Mouse (Mus musculus) skeletal muscle tissue, adult 2 months (tissue): Measurements from ENCODE around the gene Gm3327.
A peak's percentile ranks its signal among the peaks of the same experiment; 100 is the strongest.
"Not testable (repeated sequence)": the region's sequence is repeated elsewhere in the genome, so short reads cannot be mapped to it uniquely, and the experiment has no call there.

Source experiments
- DNase-seq: peaks from one replicate; pipeline ENCODE4 v3.0.0-alpha.2; 2012; ENCODE audit warnings: low read depth, low spot score

Gm3327 gene

DNA sequence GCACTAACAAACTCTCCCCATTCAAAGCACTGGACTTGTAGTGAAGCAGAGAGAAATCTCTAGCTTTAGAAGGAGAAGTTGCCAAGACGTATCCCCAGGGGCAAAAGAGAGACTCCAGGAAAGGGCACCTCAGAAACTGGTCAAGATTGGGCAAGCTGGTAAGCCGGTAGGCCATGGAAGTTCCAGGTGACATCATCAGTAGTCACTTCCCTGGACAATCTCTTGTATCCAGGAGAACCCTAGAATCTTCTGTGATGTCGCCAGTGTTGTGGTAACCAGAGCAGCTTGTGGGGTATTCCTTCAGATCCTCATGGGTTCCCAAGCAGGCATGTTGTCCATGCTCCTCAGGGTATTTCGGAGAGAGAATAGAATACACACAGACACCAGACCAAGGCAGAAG, at the start of gene Gm3327:
Gene Gm3327 (plus strand): TSS at position 301 of the 400 bp plus-strand sequence.
- not testable (repeated sequence) for DNase-seq

DNA sequence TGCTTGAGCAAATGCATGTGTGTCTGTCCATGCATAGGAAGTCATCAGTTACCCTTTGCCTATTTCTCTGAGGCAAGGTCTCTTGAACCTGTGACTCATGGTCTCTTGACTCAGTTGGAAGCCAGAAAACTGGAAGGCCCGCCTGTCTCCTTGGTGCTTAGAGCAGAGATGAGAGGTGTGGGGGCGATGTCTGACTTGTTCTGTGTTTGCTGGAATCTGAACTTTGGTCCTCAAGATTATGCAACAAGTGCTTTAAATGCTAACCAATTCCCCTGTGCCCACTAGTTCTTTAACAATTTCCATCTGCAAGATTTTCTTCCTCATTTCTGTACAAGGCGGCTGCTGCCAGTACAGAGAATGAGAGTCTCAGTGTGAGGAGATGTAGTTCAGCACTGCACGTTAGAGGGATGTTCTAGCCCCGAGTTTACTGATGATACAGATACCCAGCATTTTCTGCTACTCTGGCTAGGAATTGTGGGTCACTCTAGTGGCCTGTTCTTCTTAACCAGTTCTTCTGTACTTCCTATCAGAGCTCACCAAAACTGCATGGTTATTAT, 45.8 kb upstream of the Gm3327 start:
- DNase-seq: peak; percentile 53

DNA sequence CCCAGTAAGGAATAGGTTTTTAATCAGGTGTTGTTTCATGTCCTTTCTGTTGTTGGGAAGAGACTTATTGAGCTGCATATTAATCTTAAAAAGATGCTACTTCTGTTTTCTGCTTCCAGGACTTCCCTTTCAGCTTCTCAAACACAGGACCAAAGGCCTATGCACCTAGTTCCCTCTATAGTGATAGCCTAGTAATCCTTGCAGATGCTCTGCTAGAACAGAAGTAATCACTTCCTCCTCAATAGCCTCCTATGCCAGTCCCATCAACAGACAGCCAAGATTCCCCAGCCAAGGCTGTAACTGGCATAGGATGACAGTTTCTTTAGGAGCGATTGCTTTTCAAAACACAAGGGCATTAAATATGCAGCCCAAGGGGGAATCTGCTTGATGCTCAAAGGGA, 37.1 kb upstream of the Gm3327 start:
- DNase-seq: not testable (repeated sequence)

DNA sequence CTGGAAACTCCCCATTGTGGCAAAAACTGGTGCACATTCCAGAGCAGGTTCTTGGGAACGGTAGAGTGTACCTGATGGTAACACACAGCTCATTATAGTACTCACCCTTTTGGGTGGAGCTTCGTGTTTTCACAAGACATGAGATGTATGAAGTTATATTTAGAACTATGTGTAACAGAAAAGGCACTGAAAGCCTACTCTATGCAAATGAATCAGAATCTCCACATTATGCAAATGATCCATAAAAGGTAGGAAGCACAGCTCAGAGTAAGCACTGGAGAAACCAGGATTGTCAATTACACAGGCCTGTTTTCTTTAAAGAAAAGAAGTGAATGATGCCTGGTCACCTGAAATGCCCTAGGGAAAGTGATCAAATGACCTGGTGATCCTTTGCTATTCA, 36.1 kb upstream of the Gm3327 start:
- not testable (repeated sequence) for DNase-seq

DNA sequence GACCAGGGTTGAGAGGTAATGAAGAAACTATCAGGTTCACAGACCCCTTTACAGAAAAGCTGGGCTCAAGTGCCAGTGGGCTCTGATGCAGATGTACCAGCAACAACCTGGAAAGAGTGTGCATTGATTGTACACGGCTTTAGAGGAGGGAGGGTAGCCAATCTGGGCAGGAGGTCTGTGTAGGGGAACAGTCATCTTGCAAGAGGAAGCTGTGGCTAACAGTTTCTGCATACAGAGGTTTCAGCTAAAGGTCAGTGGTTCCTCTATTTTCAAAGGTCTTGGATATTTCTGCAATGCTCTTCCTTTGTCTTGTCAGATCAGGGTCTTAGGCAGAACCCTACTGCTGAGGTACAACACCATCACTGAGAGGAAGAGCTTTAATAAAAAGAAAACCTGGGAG, 32.1 kb upstream of the Gm3327 start:
- not testable (repeated sequence) for DNase-seq

DNA sequence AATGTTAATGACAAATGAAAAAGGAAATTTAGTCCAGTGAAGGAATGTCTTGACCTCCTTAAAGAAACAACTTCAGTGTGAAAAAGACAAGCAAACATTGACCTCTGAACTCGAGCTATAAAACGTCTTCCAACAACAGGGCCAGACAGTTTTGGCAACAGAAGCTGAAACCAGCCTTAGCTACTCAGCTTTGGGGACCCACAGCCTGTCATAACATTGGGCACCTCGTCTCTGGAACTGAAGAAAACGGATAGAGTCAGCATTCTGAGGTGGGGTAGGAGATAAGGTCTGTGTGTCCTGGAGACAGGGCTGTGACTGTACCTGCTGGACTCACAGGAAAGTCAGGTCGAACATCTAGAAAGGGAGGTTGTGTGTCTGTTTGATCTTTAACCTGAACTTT, 29.2 kb upstream of the Gm3327 start:
- not testable (repeated sequence) for DNase-seq

DNA sequence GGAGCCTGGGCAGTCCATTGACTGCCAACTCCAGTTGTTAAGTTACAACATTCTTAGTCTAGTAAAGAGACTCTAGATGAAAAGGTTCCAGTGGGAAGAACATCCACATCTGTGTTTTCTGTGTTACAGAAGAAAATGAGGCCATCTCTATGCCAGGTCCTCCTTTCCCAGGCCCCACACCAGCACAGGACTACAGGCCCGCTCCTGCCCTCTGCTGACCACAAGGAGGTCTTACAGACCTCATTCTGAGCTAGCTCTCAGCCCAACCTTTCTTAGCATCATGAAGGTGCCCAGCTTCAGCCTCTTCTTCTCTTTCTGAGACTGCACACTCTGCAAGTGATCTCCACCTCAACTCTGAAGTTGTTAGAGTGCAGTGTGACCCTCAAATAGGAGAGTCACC, 23.6 kb upstream of the Gm3327 start:
- not testable (repeated sequence) for DNase-seq

DNA sequence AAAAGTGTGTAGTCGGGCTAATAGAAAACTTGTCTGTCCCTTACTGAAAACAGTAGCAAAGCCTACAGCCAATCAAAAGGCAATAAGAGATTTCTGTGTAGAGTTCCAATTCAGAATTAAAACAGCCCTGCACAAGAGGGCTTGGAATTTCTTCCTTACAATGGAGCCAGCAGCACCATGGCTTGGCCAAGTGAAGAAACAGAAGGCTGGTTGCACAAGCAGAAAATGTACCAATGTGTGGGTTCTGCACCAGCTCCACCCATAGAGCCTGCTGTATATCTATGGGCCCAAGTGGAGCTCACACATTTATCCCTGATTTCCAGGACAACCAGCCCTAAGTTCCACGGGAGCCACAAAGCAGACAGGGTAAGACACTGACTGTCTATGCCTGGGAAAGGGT, 21.3 kb upstream of the Gm3327 start, which contains the start of gene Ear2:
Gene Ear2 (plus strand): TSS at position 301 of the 400 bp plus-strand sequence.
- not testable (repeated sequence) for DNase-seq

DNA sequence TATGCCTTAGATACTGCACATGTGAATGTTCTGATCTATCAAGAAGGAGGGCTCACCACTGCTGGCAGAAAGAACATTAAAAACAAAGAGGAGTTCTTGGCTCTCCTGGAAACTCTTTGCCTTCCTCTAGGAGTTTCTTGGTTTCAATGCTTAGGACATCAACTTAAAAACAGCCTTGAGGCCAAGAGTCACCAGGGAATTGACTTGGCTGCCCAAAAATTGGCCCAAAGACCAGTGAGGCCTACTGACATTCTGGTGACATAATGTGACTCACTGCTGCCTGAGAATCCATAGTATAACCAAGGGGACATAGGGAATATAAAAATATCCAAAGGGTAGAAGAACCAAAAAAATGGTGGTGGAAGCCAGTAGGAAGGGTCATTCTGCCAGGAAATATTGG, 12.7 kb upstream of the Gm3327 start:
- no peak for DNase-seq
